Mouse (Mus musculus) 416B (cell line): ENCODE measurements around the gene Ccnyl1.

ENCODE experiments used
- DNase-seq: peaks from one replicate; pipeline ENCODE4 v3.0.0; 2011; ENCODE audit warnings: low read depth

The Ccnyl1 gene

GRCm38 (mm10) chr1:64701780-64702179 lies 11.5 kb downstream of the Ccnyl1 start:
- DNase-seq = no peak

GRCm38 (mm10) chr1:64705230-64705629 lies 15.0 kb downstream of the Ccnyl1 start:
- peak; percentile 81 for DNase-seq

GRCm38 (mm10) chr1:64706610-64707009 lies 16.4 kb downstream of the Ccnyl1 start:
- DNase-seq = no peak

GRCm38 (mm10) chr1:64709891-64710290 lies 19.6 kb downstream of the Ccnyl1 start:
- peak; percentile 77 for DNase-seq

- no peak for DNase-seq
Observed at GRCm38 (mm10) chr1:64712006-64712760, 21.9 kb downstream of the Ccnyl1 start.

GRCm38 (mm10) chr1:64715458-64715857 lies 25.2 kb downstream of the Ccnyl1 start:
- peak; percentile 37 for DNase-seq

GRCm38 (mm10) chr1:64716589-64717304 lies 26.5 kb downstream of the Ccnyl1 start:
- DNase-seq = no peak

GRCm38 (mm10) chr1:64717504-64717903 lies 27.2 kb downstream of the Ccnyl1 start:
- peak; percentile 68 for DNase-seq

GRCm38 (mm10) chr1:64721034-64721587 lies 30.9 kb downstream of the Ccnyl1 start:
- DNase-seq = no peak

GRCm38 (mm10) chr1:64730046-64730445 lies 39.8 kb downstream of the Ccnyl1 start:
- no peak for DNase-seq

GRCm38 (mm10) chr1:64731341-64732020 lies 41.2 kb downstream of the Ccnyl1 start:
- no peak for DNase-seq

- no peak for DNase-seq
Observed at GRCm38 (mm10) chr1:64732161-64732560, 41.9 kb downstream of the Ccnyl1 start.

- DNase-seq = no peak
Observed at GRCm38 (mm10) chr1:64732637-64733200, 42.5 kb downstream of the Ccnyl1 start.

GRCm38 (mm10) chr1:64733453-64734245 lies 43.4 kb downstream of the Ccnyl1 start:
- no peak for DNase-seq

GRCm38 (mm10) chr1:64734771-64735750 lies 44.8 kb downstream of the Ccnyl1 start:
- DNase-seq = no peak

GRCm38 (mm10) chr1:64735781-64736680 lies 45.8 kb downstream of the Ccnyl1 start:
- no peak for DNase-seq

- peak; percentile 38 for DNase-seq
Observed at GRCm38 (mm10) chr1:64736681-64737501, 46.6 kb downstream of the Ccnyl1 start.

GRCm38 (mm10) chr1:64737502-64738179 lies 47.4 kb downstream of the Ccnyl1 start, which contains the start of gene Fzd5:
Fzd5 (minus strand) TSS chr1:64737751.
- peak; percentile 94 for DNase-seq
